Mouse (Mus musculus): ENCODE results near the gene Klhdc8a. TPM values are rescaled to one million over a fixed set of nuclear protein-coding genes. Genes with fewer than 3 reads are reported as not detected.
A peak's percentile ranks its signal among the peaks of the same experiment; 100 is the strongest.

The Klhdc8a gene
- polyA plus RNA-seq, 1 experiment from 2014 or later: 0.99 TPM

DNA sequence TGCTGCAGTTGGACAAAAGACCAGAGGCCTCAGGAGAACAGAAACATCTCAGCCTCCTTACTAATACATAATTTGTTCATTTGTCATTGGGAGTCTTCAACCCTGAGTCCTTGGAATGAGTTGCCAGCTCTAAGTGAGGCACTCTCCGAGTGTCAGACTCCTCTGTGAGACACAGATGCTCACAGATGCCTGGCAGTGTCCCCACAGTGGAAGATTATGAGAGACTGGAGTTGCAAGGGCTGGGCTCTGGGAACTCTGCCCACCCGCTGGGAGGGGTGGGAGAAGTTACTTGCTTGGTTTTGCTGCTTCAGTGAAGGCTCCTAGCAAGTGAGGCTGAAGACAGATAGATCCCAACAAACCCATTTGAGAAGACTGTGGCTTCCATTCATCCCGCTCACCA lies 2.4 kb upstream of the Klhdc8a start:
- peaks cover 40% of the 10 kb centered on the region for H3K4me1 ChIP-seq (replicated peaks; ENCODE audit: control insufficient read depth, insufficient read depth, low read length)
- ATAC-seq (replicated peaks; ENCODE audit: low FRiP score): no peak
- H3K27me3 ChIP-seq (ENCODE audit: control insufficient read depth, insufficient read depth, low read length): peaks cover 8% of the 10 kb centered on the region; the same call in 1 of the 2 replicates
- H3K9ac ChIP-seq (ENCODE audit: low read length): no peak overlapping the region
- no peak overlapping the region for H3K4me2 ChIP-seq (ENCODE audit: low read depth, low read length, severe bottlenecking)
- 63% methylated on average over 3 of the region's 3 CpGs for WGBS
- no peak overlapping the region for H3K4me3 ChIP-seq (ENCODE audit: low read depth, low read length)
- H3K27ac ChIP-seq (ENCODE audit: low read depth, low read length): no peak overlapping the region
- H3K36me3 ChIP-seq (ENCODE audit: control insufficient read depth, insufficient read depth, low read length): no peaks in the 10 kb centered on the region
- DNase-seq (ENCODE audit: low spot score): no peak
- no peaks in the 10 kb centered on the region for H3K9me3 ChIP-seq (ENCODE audit: control insufficient read depth, low read length)

DNA sequence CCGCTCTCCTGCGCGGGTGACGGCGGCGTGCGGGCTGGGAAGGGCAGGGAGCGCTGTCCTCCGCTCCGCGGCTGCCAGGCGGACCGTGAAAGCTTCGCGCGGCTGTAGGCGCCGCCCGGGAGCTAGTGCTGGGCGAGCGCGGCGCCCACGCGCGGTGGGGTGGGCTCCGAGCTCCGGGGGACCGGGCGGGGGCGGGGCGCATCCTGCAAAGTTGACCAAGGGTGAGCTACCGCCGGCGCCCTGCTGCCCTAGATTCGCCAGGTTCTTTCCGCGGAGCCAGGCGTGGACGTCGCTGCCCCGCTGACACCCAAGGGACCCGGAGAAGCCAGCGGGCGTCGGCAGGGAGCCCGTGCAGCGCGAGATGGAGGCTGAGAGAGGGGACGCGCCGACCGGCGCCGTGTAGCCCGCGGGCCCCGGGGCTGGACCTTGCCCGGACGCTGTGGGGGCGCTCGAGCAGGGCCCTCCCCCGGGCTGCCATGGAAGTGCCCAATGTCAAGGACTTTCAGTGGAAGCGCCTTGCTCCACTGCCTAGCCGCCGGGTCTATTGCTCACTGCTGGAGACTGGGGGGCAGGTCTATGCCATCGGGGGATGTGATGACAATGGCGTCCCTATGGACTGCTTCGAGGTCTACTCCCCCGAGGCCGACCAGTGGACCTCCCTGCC lies 507 bp downstream of the Klhdc8a start:
- H3K4me3 ChIP-seq (ENCODE audit: low read depth, low read length): peak overlapping the region; percentile 48
- H3K27me3 ChIP-seq (ENCODE audit: control insufficient read depth, insufficient read depth, low read length): peaks cover 11% of the 10 kb centered on the region
- DNase-seq (ENCODE audit: low spot score): peak; percentile 66
- H3K4me2 ChIP-seq (ENCODE audit: low read depth, low read length, severe bottlenecking): peak overlapping the region; percentile 92
- no peaks in the 10 kb centered on the region for H3K36me3 ChIP-seq (ENCODE audit: control insufficient read depth, insufficient read depth, low read length)
- peaks cover 23% of the 10 kb centered on the region for H3K4me1 ChIP-seq (replicated peaks; ENCODE audit: control insufficient read depth, insufficient read depth, low read length)
- H3K27ac ChIP-seq (ENCODE audit: low read depth, low read length): no peak overlapping the region
- peak; percentile 38 for ATAC-seq (replicated peaks; ENCODE audit: low FRiP score)
- WGBS: 2% methylated on average over 65 of the region's 71 CpGs
- peak overlapping the region; percentile 66 for H3K9ac ChIP-seq (ENCODE audit: low read length)
- H3K9me3 ChIP-seq (ENCODE audit: control insufficient read depth, low read length): no peaks in the 10 kb centered on the region

DNA sequence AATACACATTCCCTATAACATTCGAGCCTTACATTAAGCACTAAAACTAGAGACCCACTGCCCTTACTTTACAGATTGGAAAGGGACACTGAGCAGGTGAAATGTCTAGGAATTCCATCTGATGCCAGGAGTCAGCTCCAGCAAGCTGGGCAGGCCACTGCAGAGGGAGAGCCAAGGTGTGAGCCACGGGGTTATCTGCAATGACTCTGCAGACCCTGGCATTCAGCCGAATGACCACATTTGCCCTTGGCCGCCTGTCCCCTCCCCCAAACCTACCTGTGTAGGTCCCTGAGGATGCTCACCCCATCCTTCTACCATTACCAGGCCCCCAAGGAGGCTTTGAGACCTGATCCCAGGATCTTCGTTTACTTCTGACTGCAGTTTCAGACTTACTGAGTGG lies 1.3 kb downstream of the Klhdc8a start:
- WGBS: 75% methylated on average over 5 of the region's 5 CpGs
- peaks cover 23% of the 10 kb centered on the region for H3K4me1 ChIP-seq (replicated peaks; ENCODE audit: control insufficient read depth, insufficient read depth, low read length)
- DNase-seq (ENCODE audit: low spot score): no peak
- no peak overlapping the region for H3K27ac ChIP-seq (ENCODE audit: low read depth, low read length)
- H3K27me3 ChIP-seq (ENCODE audit: control insufficient read depth, insufficient read depth, low read length): peaks cover 11% of the 10 kb centered on the region
- no peak overlapping the region; the same call in 1 of the 2 replicates for H3K4me2 ChIP-seq (ENCODE audit: low read depth, low read length, severe bottlenecking)
- no peaks in the 10 kb centered on the region for H3K36me3 ChIP-seq (ENCODE audit: control insufficient read depth, insufficient read depth, low read length)
- H3K9me3 ChIP-seq (ENCODE audit: control insufficient read depth, low read length): no peaks in the 10 kb centered on the region
- ATAC-seq (replicated peaks; ENCODE audit: low FRiP score): no peak
- H3K9ac ChIP-seq (ENCODE audit: low read length): no peak overlapping the region
- no peak overlapping the region for H3K4me3 ChIP-seq (ENCODE audit: low read depth, low read length)

DNA sequence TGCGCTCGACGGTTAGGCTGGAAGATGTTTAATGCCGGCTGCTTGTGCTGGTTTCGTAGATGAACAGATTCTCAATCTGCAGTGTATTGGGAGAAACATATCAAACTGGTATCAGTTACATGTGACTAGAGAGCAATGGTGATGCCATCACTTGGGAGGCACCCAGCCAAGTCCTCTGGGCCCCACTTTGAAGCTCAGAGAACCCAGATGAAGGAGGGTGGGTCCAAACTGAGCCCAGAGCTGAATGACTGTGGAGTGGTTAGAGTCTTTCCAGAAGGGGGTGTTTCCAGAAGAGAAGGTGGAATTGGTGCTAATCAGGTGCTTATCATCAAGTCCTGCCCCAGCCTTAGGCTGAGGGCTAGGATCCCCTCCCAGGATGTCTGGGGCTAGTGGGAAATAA lies 2.8 kb downstream of the Klhdc8a start:
- DNase-seq (ENCODE audit: low spot score) (no peak), ATAC-seq (replicated peaks; ENCODE audit: low FRiP score) (no peak)
- 92% methylated on average over 5 of the region's 5 CpGs for WGBS
- H3K27ac ChIP-seq (ENCODE audit: low read depth, low read length): no peak overlapping the region
- H3K4me2 ChIP-seq (ENCODE audit: low read depth, low read length, severe bottlenecking): no peak overlapping the region
- H3K9me3 ChIP-seq (ENCODE audit: control insufficient read depth, low read length): no peaks in the 10 kb centered on the region
- H3K36me3 ChIP-seq (ENCODE audit: control insufficient read depth, insufficient read depth, low read length): no peaks in the 10 kb centered on the region
- H3K4me3 ChIP-seq (ENCODE audit: low read depth, low read length): no peak overlapping the region
- H3K27me3 ChIP-seq (ENCODE audit: control insufficient read depth, insufficient read depth, low read length): peaks cover 11% of the 10 kb centered on the region
- peaks cover 17% of the 10 kb centered on the region for H3K4me1 ChIP-seq (replicated peaks; ENCODE audit: control insufficient read depth, insufficient read depth, low read length)
- no peak overlapping the region for H3K9ac ChIP-seq (ENCODE audit: low read length)

DNA sequence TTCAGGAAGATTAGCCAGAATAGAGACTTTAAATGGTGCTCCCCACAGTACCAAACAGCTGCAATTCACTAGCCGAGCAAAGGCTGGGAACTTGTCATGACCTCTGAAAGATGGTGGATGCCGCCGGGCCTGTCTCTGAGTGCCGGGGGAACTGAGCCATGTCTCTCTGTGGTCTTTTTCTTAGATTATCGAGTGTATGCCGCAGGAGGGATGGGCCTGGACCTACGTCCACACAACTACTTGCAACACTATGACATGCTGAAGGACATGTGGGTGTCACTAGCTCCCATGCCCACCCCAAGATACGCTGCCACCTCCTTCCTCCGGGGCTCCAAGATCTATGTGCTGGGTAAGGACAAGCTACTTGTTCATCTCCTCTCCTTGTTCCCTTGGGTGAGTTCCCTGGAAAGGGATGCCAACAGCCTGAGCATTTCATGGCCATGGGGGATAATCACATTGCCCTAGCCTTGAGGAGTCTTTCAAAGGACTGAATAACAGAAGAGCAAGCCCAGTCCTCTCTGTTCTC lies 4.0 kb downstream of the Klhdc8a start:
- DNase-seq (ENCODE audit: low spot score) (no peak), ATAC-seq (replicated peaks; ENCODE audit: low FRiP score) (no peak)
- Histone ChIP-seq H3K9ac (ENCODE audit: low read length) (no peak overlapping the region), H3K4me1 (replicated peaks; ENCODE audit: control insufficient read depth, insufficient read depth, low read length) (peaks cover 15% of the 10 kb centered on the region), H3K27ac (ENCODE audit: low read depth, low read length) (no peak overlapping the region), H3K4me2 (ENCODE audit: low read depth, low read length, severe bottlenecking) (no peak overlapping the region), H3K4me3 (ENCODE audit: low read depth, low read length) (no peak overlapping the region), H3K27me3 (ENCODE audit: control insufficient read depth, insufficient read depth, low read length) (peaks cover 11% of the 10 kb centered on the region), H3K36me3 (ENCODE audit: control insufficient read depth, insufficient read depth, low read length) (no peaks in the 10 kb centered on the region), H3K9me3 (ENCODE audit: control insufficient read depth, low read length) (no peaks in the 10 kb centered on the region)
- 87% methylated on average over 9 of the region's 9 CpGs for WGBS

DNA sequence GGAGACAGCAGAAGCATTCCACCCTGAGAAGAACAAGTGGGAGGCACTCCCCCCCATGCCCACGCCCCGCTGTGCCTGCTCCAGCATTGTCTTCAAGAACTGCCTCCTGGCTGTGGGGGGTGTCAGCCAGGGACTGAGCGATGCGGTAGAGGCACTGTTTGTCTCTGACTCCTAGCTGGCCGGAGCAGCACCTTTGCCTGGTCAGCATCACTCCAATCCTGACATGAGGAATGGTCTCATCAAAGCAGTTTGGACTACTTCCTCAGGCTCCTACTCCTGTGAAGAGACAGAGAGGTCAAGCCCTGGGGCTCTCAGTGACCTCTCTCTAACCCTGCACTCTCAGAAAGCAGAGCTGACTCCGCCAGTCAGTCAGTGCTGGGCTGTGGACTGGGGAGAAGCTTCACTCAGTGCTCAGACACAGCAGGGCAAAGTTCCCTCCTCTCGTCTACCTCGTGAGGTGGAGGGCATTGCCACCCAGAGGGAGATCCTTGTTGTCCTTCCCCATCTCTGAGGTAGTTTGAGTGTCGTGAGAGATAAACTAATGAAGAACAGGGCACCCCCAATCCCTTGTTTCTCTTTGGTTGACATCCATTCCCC lies 6.3 kb downstream of the Klhdc8a start:
- 55% methylated on average over 9 of the region's 9 CpGs for WGBS
- no peaks in the 10 kb centered on the region for H3K36me3 ChIP-seq (ENCODE audit: control insufficient read depth, insufficient read depth, low read length)
- H3K9me3 ChIP-seq (ENCODE audit: control insufficient read depth, low read length): no peaks in the 10 kb centered on the region
- no peak overlapping the region for H3K4me3 ChIP-seq (ENCODE audit: low read depth, low read length)
- no peak overlapping the region for H3K4me2 ChIP-seq (ENCODE audit: low read depth, low read length, severe bottlenecking)
- DNase-seq (ENCODE audit: low spot score) (no peak), ATAC-seq (replicated peaks; ENCODE audit: low FRiP score) (no peak)
- H3K9ac ChIP-seq (ENCODE audit: low read length): no peak overlapping the region
- H3K27me3 ChIP-seq (ENCODE audit: control insufficient read depth, insufficient read depth, low read length): peaks cover 5% of the 10 kb centered on the region
- H3K27ac ChIP-seq (ENCODE audit: low read depth, low read length): no peak overlapping the region
- 0 out of 2 replicates have a peak, but pooled peaks cover 3% of the 10 kb centered on the region for H3K4me1 ChIP-seq (replicated peaks; ENCODE audit: control insufficient read depth, insufficient read depth, low read length)

DNA sequence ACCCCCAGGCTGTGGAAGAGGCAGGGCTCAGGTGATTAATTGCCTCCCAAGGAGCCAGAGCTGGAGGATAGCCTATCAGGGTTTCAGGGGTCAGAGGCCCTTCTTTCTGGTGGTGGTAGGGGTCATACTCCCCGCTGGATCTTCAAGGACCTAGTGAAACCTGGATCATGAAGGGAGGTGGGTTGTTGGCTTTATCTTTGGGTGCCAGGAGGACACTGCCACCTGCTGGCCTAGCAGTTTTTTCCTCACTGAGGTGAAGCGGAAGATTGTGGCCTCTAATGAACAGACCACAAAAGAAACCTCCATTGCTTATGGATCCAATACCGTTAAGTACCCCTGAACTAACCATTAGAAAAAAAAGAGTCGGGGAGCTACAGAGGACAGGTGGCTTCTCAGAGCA lies 7.7 kb downstream of the Klhdc8a start:
- H3K9me3 ChIP-seq (ENCODE audit: control insufficient read depth, low read length): no peaks in the 10 kb centered on the region
- no peak overlapping the region for H3K9ac ChIP-seq (ENCODE audit: low read length)
- H3K4me1 ChIP-seq (replicated peaks; ENCODE audit: control insufficient read depth, insufficient read depth, low read length): 0 out of 2 replicates have a peak, but pooled peaks cover 3% of the 10 kb centered on the region
- H3K27ac ChIP-seq (ENCODE audit: low read depth, low read length): no peak overlapping the region
- peaks cover 3% of the 10 kb centered on the region for H3K27me3 ChIP-seq (ENCODE audit: control insufficient read depth, insufficient read depth, low read length)
- ATAC-seq (replicated peaks; ENCODE audit: low FRiP score): 0 out of 2 replicates have a peak, but pooled peaks have one; percentile 15
- no peak for DNase-seq (ENCODE audit: low spot score)
- H3K36me3 ChIP-seq (ENCODE audit: control insufficient read depth, insufficient read depth, low read length): no peaks in the 10 kb centered on the region
- WGBS: 39% methylated on average over 4 of the region's 4 CpGs
- no peak overlapping the region for H3K4me2 ChIP-seq (ENCODE audit: low read depth, low read length, severe bottlenecking)
- H3K4me3 ChIP-seq (ENCODE audit: low read depth, low read length): no peak overlapping the region

DNA sequence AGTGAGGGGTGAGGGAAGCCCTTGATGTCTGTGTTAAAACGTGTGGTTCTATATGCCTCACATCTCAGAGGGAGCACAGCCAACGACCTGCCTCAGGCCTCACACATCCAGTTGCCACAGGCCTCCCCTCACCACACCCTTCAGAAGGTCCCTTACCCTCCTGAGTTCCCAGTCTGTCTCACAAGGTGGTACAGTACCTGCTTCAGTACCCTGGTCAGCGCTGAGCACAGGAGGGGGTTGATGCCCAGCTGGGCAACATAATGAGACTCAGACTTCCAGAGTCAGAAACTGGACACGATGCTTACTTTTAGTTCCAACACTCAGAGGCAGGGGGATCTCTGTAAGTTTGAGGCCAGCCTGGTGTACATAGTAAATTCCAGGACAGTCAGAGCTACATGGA lies 8.4 kb downstream of the Klhdc8a start:
- no peak overlapping the region for H3K4me2 ChIP-seq (ENCODE audit: low read depth, low read length, severe bottlenecking)
- WGBS: 12% methylated on average over 4 of the region's 4 CpGs
- no peak overlapping the region for H3K9ac ChIP-seq (ENCODE audit: low read length)
- H3K27ac ChIP-seq (ENCODE audit: low read depth, low read length): no peak overlapping the region
- peaks cover 1% of the 10 kb centered on the region for H3K27me3 ChIP-seq (ENCODE audit: control insufficient read depth, insufficient read depth, low read length)
- DNase-seq (ENCODE audit: low spot score): no peak
- no peaks in the 10 kb centered on the region for H3K9me3 ChIP-seq (ENCODE audit: control insufficient read depth, low read length)
- no peaks in the 10 kb centered on the region for H3K36me3 ChIP-seq (ENCODE audit: control insufficient read depth, insufficient read depth, low read length)
- 0 out of 2 replicates have a peak, but pooled peaks cover 3% of the 10 kb centered on the region for H3K4me1 ChIP-seq (replicated peaks; ENCODE audit: control insufficient read depth, insufficient read depth, low read length)
- no peak for ATAC-seq (replicated peaks; ENCODE audit: low FRiP score)
- no peak overlapping the region for H3K4me3 ChIP-seq (ENCODE audit: low read depth, low read length)
